Mouse (Mus musculus) heart, embryonic 15.5 days (tissue): Measurements from ENCODE around the gene Acp5. TPM values are rescaled to one million over a fixed set of nuclear protein-coding genes. Genes with fewer than 3 reads are reported as not detected.

ENCODE experiments used
- ATAC-seq: fragments of 200-750 bp; cut with Nextera tagmentation; replicated peaks from 2 replicates; pipeline ENCODE4 v1.8.0; 2017; ENCODE audit warnings: low read depth, moderate TSS enrichment; ENCODE audit not compliant: insufficient number of reproducible peaks, insufficient read depth, low FRiP score
- H3K27ac ChIP-seq: fragments of 300-500 bp; sonication (generic); 2 replicates; pipeline ENCODE4 v1.5.1; 2015; ENCODE audit warnings: mild to moderate bottlenecking, inconsistent platforms
- H3K27me3 ChIP-seq: fragments of 300-500 bp; sonication (generic); 2 replicates; pipeline ENCODE4 v1.6.1; 2015; ENCODE audit warnings: inconsistent platforms
- H3K36me3 ChIP-seq: fragments of 300-500 bp; sonication (generic); 2 replicates; pipeline ENCODE4 v1.6.1; 2015; ENCODE audit warnings: mild to moderate bottlenecking, inconsistent platforms
- H3K4me1 ChIP-seq: fragments of 300-500 bp; sonication (generic); replicated peaks from 2 replicates; pipeline ENCODE4 v1.6.1; 2015; ENCODE audit warnings: inconsistent platforms
- H3K4me2 ChIP-seq: fragments of 300-500 bp; sonication (generic); 2 replicates; pipeline ENCODE4 v1.6.1; 2015; ENCODE audit warnings: inconsistent platforms, mild to moderate bottlenecking, moderate library complexity
- H3K4me3 ChIP-seq: fragments of 300-500 bp; sonication (generic); 2 replicates; pipeline ENCODE4 v1.5.1; 2015; ENCODE audit warnings: mild to moderate bottlenecking, inconsistent platforms
- H3K9ac ChIP-seq: fragments of 300-500 bp; sonication (generic); 2 replicates; pipeline ENCODE4 v1.6.1; 2015; ENCODE audit warnings: mild to moderate bottlenecking, inconsistent platforms
- H3K9me3 ChIP-seq: fragments of 300-500 bp; sonication (generic); replicated peaks from 2 replicates; pipeline ENCODE4 v1.6.1; 2016; ENCODE audit warnings: inconsistent platforms
- WGBS: fragments of 180-500 bp; shearing (Covaris S2); methylation state at CpG from one replicate; pipeline ENCODE4 v1.1.7; 2015; ENCODE audit warnings: mixed read lengths; 5-methylcytosine and 5-hydroxymethylcytosine counted together
- microRNA-seq: library from miRNA; unstranded; fragments of <30 nt; microRNA quantifications from one replicate; pipeline ENCODE4, GENCODE M21; 2016
- polyA plus RNA-seq: library from polyadenylated mRNA; unstranded; fragments of >200 nt; fragmentation: Nextera tagmentation; extraction: Ambion mirVana; gene quantifications from 2 replicates; pipeline ENCODE4 v1.2.1, GENCODE M21; 2015

The Acp5 gene
- polyA plus RNA-seq, 1 experiment from 2014 or later: 3.0 TPM

- Histone ChIP-seq H3K27ac (no peak overlapping the region), H3K4me1 (peaks cover 9% of the 10 kb centered on the region), H3K4me3 (no peak overlapping the region), H3K9me3 (no peaks in the 10 kb centered on the region), H3K4me2 (no peak overlapping the region), H3K36me3 (no peaks in the 10 kb centered on the region), H3K9ac (no peak overlapping the region), H3K27me3 (no peaks in the 10 kb centered on the region)
- WGBS: 95% methylated on average over 7 of the region's 7 CpGs
- ATAC-seq: no peak
Measured at GRCm38 (mm10) chr9:22089281-22089680, 46.2 kb downstream of the Acp5 start.

DNA sequence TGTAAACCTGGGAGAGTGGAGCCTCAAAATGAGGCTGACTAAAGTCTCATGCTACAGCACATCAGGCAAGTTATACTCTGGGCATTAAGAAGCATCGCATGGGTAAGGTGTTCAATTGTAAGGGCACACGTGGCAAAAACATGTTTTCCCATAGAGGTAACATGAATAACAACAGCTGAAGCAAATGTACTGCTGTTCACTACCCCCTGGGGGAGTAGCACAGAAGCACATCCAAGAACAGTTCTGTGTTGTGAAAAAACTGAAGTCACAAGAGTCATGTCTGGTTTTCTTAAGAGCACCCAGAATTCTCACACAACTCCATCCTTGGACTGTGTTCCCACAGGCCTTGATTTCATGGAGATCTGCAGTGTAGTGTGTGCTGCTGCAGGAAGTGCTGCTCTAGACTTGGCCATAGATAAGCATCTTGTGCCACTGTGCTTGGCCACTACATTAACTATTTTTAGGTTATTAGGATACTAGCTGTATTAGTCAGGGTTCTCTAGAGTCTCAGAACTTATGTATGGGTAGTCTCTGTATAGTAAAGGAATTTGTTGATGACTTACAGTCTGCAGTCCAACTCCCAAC lies 48.4 kb downstream of the Acp5 start:
- Histone ChIP-seq H3K9ac (no peak overlapping the region), H3K36me3 (peaks cover 5% of the 10 kb centered on the region; the same call in 1 of the 2 replicates), H3K9me3 (no peaks in the 10 kb centered on the region), H3K4me1 (peaks cover 9% of the 10 kb centered on the region), H3K4me3 (no peak overlapping the region), H3K4me2 (no peak overlapping the region), H3K27ac (no peak overlapping the region), H3K27me3 (no peaks in the 10 kb centered on the region)
- ATAC-seq: no peak
- WGBS: 86% methylated on average over 2 of the region's 2 CpGs

- peak overlapping the region; percentile 86 for H3K9ac ChIP-seq
- peaks cover 9% of the 10 kb centered on the region for H3K4me1 ChIP-seq
- H3K36me3 ChIP-seq: peaks cover 5% of the 10 kb centered on the region; the same call in 1 of the 2 replicates
- ATAC-seq: no peak
- H3K27ac ChIP-seq: peak overlapping the region; percentile 82
- peak overlapping the region; percentile 88 for H3K4me2 ChIP-seq
- WGBS: 65% methylated on average over 6 of the region's 6 CpGs
- no peaks in the 10 kb centered on the region for H3K9me3 ChIP-seq
- H3K27me3 ChIP-seq: no peaks in the 10 kb centered on the region
- H3K4me3 ChIP-seq: peak overlapping the region; percentile 93
Measured at GRCm38 (mm10) chr9:22086012-22086411, 49.5 kb downstream of the Acp5 start.

- under 1% methylated on average over 48 of the region's 48 CpGs for WGBS
- Histone ChIP-seq H3K27ac (peak within 1 kb of the TSS; percentile 82), H3K4me3 (peak within 1 kb of the TSS; percentile 93), H3K4me2 (peak within 1 kb of the TSS; percentile 88), H3K36me3 (peaks cover 5% of the 10 kb centered on the region; the same call in 1 of the 2 replicates), H3K27me3 (no peaks in the 10 kb centered on the region), H3K4me1 (peaks cover 9% of the 10 kb centered on the region), H3K9me3 (no peaks in the 10 kb centered on the region), H3K9ac (peak within 1 kb of the TSS; percentile 86)
- ATAC-seq: peak; percentile 98
Measured at GRCm38 (mm10) chr9:22085022-22085834, 50.3 kb downstream of the Acp5 start, which contains the start of gene Ecsit. TSS of gene Ecsit (minus strand) at chr9:22085438.

GRCm38 (mm10) chr9:22084667-22085021 lies 50.9 kb downstream of the Acp5 start:
- Histone ChIP-seq H3K9ac (peak overlapping the region; percentile 86), H3K36me3 (peaks cover 5% of the 10 kb centered on the region; the same call in 1 of the 2 replicates), H3K4me3 (peak overlapping the region; percentile 93), H3K27me3 (no peaks in the 10 kb centered on the region), H3K4me2 (peak overlapping the region; percentile 88), H3K4me1 (peaks cover 9% of the 10 kb centered on the region), H3K9me3 (no peaks in the 10 kb centered on the region), H3K27ac (peak overlapping the region; percentile 82)
- ATAC-seq: no peak
- 31% methylated on average over 4 of the region's 4 CpGs for WGBS

Small RNA genes lying within 50 kb of the gene (microRNA-seq; reads per million reads assigned to microRNA genes)
- not detected for gene Mir7084

Other genes with a start within 250 kb of the Acp5 start
- 9.7 and 15.6 TPM in 2 replicates for gene Rab3d, start 217.5 kb downstream of the Acp5 start, polyA plus RNA-seq
- gene Ccdc159, start 208.2 kb downstream of the Acp5 start, polyA plus RNA-seq: 2.7 and 3.5 TPM in 2 replicates
- 36.9 and 44.9 TPM in 2 replicates for gene Tmem205, start 208.2 kb downstream of the Acp5 start, polyA plus RNA-seq
- gene Plppr2, start 198.7 kb downstream of the Acp5 start, polyA plus RNA-seq: 3.2 and 5.7 TPM in 2 replicates
- 4.4 and 5.2 TPM in 2 replicates for gene Swsap1, start 180.0 kb downstream of the Acp5 start, polyA plus RNA-seq
- gene Epor, start 172.2 kb downstream of the Acp5 start, polyA plus RNA-seq: 2.9 and 4.7 TPM in 2 replicates
- gene Rgl3, start 146.3 kb downstream of the Acp5 start, polyA plus RNA-seq: 1.8 and 3.0 TPM in 2 replicates
- 0.35 and 0.77 TPM in 2 replicates for gene Ccdc151, start 133.1 kb downstream of the Acp5 start, polyA plus RNA-seq
- 60.3 and 83.6 TPM in 2 replicates for gene Prkcsh, start 132.9 kb downstream of the Acp5 start, polyA plus RNA-seq
- gene Elavl3, start 83.7 kb downstream of the Acp5 start, polyA plus RNA-seq: 0.14 and 1.0 TPM in 2 replicates
- not detected in 2 replicates for gene Gm49318, start 64.5 kb downstream of the Acp5 start, polyA plus RNA-seq
- 8.5 and 11.3 TPM in 2 replicates for gene Zfp653, start 64.3 kb downstream of the Acp5 start, polyA plus RNA-seq
- 55.0 and 62.4 TPM in 2 replicates for gene Ecsit, start 50.3 kb downstream of the Acp5 start, polyA plus RNA-seq
- 145 and 157 TPM in 2 replicates for gene Cnn1, start 36.5 kb downstream of the Acp5 start, polyA plus RNA-seq
- 96.9 and 115 TPM in 2 replicates for gene Elof1, start 18.5 kb downstream of the Acp5 start, polyA plus RNA-seq
- gene Pigyl, start 21.1 kb upstream of the Acp5 start, polyA plus RNA-seq: 48.6 and 49.2 TPM in 2 replicates
- 0.13 and 0.52 TPM in 2 replicates for gene Zfp872, start 52.4 kb upstream of the Acp5 start, polyA plus RNA-seq
- gene Zfp809, start 90.0 kb upstream of the Acp5 start, polyA plus RNA-seq: 17.8 and 22.1 TPM in 2 replicates
- 3.5 and 4.3 TPM in 2 replicates for gene Zfp599, start 124.2 kb upstream of the Acp5 start, polyA plus RNA-seq
- gene Zfp810, start 171.9 kb upstream of the Acp5 start, polyA plus RNA-seq: 10.8 and 14.2 TPM in 2 replicates